Mouse (Mus musculus): ENCODE results near the gene Parva. TPM values are rescaled to one million over a fixed set of nuclear protein-coding genes. Genes with fewer than 3 reads are reported as not detected.

Parva gene
- polyA plus RNA-seq, 1 experiment from 2014 or later: 11.0 TPM

DNA sequence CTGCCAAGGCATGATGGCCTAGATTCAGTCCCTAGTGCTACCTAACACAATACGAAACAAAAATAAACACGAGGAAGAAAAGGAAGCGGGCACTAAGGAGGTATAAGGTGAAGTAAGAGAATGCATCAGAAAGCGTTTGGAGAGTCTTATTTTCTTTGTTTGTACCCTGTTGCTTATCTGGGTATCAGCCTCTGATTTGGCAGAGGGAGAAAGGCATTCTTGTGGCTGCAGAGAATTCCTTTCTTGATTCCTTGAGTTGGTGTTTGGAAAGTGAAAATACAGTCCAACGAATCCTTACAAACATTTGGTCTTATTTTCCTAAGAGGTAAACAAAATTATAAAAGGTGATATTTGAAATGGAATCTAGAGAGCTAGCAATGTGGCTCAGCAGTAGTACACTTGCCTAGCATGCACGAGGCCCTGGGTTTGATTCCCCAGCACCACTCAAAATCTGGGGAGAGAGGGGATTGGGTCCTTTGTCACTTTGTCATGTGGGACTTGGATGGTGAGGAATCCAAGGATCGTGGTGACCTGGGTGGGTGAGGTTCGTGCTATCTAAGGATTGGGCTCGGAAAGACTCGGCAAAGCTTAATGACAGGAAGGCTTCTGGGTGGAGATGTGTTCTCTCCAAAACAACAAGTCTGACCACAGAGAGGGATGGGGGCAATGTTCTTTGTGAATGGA lies 44.9 kb downstream of the Parva start:
- no peak for DNase-seq (ENCODE audit: low spot score)

DNA sequence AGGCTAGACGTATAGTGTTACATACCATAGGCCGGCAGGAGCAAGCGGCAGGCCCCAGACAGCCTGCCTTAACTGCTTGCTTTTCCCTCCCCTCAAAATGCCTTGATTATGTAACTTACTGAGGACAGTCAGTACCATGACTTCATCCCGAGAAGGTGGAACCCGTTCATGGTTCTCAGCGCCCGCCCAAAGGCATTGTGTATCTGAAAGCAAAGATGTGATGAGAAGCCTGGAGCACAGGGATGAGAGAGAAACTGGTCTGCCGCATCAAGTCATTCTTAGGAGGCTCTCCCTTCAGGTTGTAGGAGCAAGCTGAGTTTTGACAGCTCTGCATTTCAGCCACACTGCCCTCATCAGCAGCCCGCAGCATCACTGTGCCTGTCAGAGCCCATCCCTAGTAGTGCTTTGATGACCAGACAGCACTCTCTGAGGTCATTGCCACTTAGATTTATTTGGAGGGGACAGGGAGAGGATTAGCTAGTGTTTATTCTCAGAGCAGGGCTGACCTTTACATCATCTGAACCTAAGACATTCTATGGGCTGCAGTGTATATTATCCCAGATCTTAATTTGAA lies 45.5 kb downstream of the Parva start:
- no peak for DNase-seq (ENCODE audit: low spot score)

DNA sequence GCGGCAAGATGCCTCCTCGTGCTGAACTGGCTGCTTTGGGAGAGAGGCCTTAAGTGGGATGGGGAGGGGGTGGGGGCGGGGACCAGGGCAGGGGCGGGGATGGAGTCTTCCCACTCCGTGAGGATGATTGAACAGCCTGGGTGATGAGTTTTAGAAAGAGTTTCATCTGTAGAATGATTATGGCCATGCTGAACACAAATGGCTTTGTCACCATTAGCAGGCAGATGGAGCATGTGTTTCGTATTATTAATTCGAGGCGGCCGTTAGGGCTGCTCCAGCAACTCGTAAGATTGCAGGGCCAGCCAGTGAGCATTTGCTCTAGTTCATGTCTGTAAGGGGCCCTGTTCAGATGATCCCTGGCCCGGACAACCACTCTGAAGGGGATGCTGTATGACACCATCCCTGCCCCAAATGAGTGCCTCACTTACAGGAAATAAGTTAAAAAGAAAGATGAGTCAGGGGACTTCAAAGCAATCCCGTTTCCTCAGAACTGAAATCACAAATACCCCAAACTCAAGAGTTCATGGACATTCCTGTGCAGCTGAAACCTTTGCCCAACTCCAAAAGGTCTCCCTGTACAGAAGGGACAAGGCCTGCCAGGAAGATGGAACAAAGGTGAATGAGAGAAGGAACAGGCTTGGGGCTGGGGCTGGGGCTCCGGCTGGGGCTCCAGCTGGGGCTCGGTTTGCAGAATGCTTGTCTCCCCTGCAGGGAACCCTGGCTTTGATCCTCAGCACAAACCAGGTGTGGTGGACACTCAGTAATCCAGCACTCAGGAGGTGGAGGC lies 46.5 kb downstream of the Parva start:
- DNase-seq (ENCODE audit: low spot score): no peak

GRCm38 (mm10) chr7:112479116-112479515 lies 51.8 kb downstream of the Parva start:
- no peak for DNase-seq (ENCODE audit: low spot score)

DNA sequence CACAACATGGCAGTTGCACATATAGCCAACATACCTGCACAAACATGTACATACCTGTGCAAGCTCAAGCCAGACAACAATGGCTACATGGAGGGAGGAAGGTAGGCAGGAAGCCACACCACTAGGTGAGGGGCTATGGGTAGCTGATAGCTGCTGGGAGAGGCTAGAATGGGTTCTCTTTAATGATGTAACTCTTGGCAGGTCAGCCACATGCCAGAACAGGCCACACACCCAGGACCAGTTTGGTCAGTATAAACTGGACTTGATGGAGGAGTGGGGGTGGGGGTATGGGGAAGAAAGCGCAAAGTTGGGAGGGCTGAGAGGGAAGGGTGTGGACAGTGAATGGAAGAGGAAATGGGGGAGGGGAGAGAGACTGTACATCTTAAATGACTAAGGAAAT lies 53.7 kb downstream of the Parva start:
- DNase-seq (ENCODE audit: low spot score): no peak

GRCm38 (mm10) chr7:112482572-112482971 lies 55.3 kb downstream of the Parva start:
- DNase-seq (ENCODE audit: low spot score): no peak

GRCm38 (mm10) chr7:112483382-112483781 lies 56.1 kb downstream of the Parva start:
- no peak for DNase-seq (ENCODE audit: low spot score)

DNA sequence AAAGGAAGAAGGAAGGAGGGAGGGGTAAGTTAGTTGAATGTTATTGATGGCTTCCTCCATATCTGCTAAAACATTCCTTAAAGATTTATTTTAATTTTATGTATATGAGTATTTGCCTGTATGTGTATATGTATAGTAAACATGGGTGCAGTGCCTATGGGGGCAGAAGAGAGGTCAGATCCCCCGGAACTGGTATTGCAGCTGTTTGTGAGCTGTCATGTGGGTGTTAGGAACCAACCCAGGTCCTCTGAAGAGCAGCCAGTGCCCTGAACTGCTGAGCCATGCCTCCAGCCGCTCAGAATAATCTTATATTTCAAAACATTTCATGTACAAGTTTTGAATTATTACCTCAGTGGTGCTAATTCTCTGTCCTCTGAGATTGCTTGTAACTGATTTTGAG lies 63.5 kb downstream of the Parva start:
- DNase-seq (ENCODE audit: low spot score): no peak

DNA sequence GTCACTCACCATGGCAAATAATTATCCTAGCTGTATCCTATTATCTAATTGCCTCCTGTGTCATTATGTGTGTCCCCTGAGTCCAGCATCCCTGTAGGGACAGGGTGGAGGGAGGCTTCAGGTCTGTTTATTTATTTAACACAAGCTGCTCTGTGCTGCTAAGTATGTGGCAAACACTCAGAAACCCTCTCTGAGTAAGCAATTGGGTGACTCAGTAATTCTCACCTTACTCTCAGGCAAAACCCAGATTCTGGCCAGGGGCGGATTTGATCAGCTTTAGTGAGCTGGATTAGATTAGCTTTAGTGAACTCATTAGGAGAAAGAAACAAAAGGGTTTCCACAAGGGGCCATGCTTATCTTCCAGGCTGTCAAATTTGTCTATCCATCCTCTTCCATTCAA lies 64.4 kb downstream of the Parva start:
- DNase-seq (ENCODE audit: low spot score): no peak

DNA sequence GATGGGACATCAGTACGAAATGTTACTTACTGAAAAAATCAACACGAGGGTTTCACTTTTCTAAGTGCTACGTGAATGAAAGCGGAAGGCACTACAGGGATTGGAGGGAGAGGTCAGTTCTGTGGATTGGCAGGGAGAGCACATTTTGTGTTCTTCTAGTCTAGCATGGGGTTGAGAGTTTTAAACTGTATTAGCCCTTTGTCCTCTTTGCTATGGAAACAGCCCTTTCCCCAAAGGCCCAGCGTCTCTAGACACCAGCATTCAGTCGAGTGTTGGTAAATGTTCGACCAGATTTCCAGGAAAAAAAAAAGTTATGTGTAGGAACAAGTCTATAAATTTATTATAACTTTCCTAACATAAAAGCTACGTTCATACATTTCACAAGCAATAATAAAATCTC lies 68.6 kb downstream of the Parva start:
- DNase-seq (ENCODE audit: low spot score): no peak

GRCm38 (mm10) chr7:112496921-112497320 lies 69.6 kb downstream of the Parva start:
- DNase-seq (ENCODE audit: low spot score): no peak

- DNase-seq (ENCODE audit: low spot score): no peak
These were observed 71.4 kb downstream of the Parva start for GRCm38 (mm10) chr7:112498591-112499301.

DNA sequence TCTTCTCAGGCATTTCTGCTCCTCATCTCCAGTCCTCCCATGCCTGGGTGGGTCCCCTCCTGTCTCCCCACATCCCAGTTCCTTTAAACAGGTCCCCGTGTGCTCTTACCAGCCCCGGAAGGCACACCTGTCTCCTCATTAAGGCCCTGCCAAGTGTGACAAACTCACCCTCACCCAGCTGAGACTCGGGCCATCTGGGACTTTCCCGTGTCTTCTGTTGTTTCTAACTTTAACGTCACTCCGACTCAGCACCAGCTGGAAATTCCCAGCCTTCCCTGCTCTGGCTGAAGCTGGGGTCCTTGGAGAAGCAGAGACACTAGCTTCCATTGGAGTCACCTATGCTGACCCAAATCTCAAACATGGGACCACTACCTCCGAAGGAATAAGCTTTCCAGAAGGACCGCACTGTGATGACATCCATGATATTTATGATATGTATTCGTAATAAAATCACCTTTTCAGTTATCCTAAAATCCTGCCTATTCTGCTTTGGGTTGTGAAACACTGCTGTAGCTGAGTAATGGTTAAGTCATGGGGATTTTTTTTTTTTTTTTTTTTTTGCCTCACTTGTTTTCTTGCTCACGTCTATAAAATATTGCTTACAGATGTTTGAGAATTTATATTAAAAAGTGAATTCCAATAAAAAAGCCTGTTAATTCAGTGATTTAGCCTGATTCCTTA lies 72.3 kb downstream of the Parva start:
- no peak for DNase-seq (ENCODE audit: low spot score)

GRCm38 (mm10) chr7:112500134-112500490 lies 72.8 kb downstream of the Parva start:
- no peak for DNase-seq (ENCODE audit: low spot score)

GRCm38 (mm10) chr7:112502050-112502809 lies 74.9 kb downstream of the Parva start:
- DNase-seq (ENCODE audit: low spot score): no peak

- DNase-seq (ENCODE audit: low spot score): no peak
These were observed 75.5 kb downstream of the Parva start for GRCm38 (mm10) chr7:112502845-112503244.

DNA sequence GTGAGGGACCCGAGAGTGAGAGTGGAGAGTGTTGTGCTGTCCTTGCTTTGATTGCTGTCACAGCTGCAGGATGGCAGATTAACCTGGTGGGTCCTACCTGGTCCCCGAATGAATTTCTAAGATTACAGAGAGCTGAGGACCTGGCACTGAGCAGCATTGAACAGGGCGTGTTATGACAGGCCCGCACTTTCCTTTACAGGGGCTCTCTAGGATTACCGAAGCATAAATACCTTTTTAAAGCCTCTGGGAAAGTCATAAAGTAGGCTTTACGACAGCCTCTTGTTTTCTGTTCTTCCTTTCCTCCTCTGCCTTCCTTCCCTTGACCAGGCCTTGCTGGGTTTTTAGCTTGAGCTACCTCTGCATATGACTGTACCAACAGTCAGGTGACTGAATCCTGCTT lies 76.1 kb downstream of the Parva start:
- DNase-seq (ENCODE audit: low spot score): no peak

GRCm38 (mm10) chr7:112503917-112504316 lies 76.6 kb downstream of the Parva start:
- no peak for DNase-seq (ENCODE audit: low spot score)

GRCm38 (mm10) chr7:112509107-112509506 lies 81.8 kb downstream of the Parva start:
- no peak for DNase-seq (ENCODE audit: low spot score)

GRCm38 (mm10) chr7:112510336-112511048 lies 83.2 kb downstream of the Parva start:
- no peak for DNase-seq (ENCODE audit: low spot score)
